Mouse (Mus musculus) CD4-positive, CD25-positive, alpha-beta regulatory T cell (primary cell): Measurements from ENCODE around the gene Rc3h2. TPM values are rescaled to one million over a fixed set of nuclear protein-coding genes. Genes with fewer than 3 reads are reported as not detected.

Experiments used
- polyA plus RNA-seq: library from polyadenylated mRNA; unstranded; fragments of 100-300 nt; shearing (Covaris generic); gene quantifications from one replicate; pipeline ENCODE4 v1.2.1, GENCODE M21; 2017

The Rc3h2 gene
- 38.5 TPM for polyA plus RNA-seq

DNA sequence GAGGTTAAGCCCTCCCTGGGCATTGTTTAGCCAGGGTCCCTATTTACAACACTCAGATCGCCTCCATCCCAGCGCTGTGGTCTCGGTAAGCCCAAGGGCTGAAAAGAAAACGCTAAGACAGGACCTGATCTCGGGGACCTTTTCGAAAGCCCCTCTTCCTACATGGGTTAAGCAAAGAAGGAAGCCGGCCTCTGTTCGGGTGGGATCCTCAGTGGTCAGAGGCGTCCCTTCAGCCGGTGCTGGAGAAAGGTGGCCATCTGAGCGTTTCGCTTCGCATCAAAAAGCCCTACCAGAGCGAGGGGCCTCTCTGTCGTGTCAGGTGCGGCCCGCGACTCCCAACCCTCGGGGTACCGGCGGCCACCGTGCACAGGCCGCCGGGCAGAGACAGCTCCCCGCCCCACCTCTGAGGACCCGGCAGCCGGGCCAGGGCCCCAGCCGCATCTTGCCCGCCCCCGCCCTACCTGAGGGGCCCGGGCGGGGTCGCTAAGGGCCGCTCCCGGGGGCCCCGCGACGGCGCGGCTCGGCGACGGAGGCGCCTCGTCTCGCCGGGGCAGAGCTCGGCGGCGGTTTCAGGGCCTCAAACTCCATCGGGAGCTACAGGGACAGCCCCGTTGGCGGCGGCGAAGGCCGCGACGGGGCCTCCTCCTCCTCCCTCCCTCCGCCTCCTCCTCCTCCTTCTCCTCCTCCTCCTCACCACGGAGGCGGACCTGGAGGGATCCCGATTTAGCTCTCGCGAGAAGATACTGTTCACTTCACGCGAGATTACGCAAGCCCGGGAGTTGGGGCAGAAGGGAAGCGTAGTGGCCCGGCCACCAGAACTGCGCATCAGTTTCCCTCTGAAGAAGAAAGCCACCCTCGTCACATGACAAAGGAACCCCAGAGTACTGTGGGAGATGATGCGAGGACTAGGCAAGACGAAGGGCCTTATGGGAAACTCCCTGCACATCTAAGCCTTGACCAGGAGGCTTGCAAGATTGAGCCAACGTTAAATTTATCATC, at the start of gene Rc3h2:
Gene Rc3h2 (minus strand): TSS at position 598 of the 999 bp plus-strand sequence.

DNA sequence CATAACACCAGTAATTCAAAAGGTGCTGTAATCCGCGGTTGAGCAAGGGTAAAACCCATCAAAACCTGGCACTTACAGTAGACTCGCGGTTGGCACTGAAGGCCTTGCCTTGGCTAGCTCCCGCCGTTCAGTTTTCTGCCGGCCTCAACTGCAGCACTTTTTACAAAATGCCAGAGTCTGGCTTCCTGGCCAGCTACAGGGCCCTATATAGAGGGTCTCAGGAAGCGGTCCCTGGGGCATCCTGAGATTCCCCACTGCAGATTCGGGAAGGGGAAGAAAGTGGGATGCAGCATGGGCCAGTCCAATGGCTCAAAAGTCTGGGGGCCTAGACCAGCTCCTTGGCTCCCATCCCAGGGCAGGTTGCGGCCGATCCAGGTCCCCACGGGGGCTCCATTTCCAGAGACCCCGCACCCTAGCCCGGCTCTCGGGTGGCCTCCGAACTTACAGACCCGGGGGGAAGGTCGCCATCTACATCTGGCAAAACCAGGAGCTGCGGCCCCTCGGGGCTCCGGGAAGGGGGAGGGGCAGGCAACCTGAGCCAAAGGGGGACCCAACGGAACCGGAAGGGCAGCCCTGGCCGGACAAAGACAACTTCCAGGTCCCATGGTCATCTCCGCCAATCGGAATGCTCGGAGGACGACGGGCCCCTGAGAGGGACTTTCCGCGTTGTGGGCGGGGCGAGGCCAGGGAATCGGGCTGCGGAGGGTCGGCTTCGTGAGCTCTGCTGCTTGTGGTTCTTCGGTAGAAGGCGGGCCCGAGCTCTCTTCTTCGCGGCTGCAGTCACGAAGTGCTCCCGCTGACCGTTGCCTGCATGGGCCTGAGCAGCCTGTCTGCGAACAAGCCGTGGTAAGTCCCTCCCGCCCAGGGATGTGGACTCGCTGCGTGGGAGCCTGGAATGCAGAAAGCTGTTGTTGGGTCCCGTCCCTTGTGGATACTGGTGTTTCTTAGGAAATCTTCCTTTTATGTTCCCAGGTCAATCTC, 20.2 kb upstream of the Rc3h2 start, which contains the start of the genes Zbtb26, Zbtb6 and Rabgap1:
Gene Zbtb26 (minus strand): TSS at position 525 of the 981 bp plus-strand sequence.
Gene Zbtb6 (minus strand): TSS at position 561 of the 981 bp plus-strand sequence.
Gene Rabgap1 (plus strand): TSS at position 669 of the 981 bp plus-strand sequence.

DNA sequence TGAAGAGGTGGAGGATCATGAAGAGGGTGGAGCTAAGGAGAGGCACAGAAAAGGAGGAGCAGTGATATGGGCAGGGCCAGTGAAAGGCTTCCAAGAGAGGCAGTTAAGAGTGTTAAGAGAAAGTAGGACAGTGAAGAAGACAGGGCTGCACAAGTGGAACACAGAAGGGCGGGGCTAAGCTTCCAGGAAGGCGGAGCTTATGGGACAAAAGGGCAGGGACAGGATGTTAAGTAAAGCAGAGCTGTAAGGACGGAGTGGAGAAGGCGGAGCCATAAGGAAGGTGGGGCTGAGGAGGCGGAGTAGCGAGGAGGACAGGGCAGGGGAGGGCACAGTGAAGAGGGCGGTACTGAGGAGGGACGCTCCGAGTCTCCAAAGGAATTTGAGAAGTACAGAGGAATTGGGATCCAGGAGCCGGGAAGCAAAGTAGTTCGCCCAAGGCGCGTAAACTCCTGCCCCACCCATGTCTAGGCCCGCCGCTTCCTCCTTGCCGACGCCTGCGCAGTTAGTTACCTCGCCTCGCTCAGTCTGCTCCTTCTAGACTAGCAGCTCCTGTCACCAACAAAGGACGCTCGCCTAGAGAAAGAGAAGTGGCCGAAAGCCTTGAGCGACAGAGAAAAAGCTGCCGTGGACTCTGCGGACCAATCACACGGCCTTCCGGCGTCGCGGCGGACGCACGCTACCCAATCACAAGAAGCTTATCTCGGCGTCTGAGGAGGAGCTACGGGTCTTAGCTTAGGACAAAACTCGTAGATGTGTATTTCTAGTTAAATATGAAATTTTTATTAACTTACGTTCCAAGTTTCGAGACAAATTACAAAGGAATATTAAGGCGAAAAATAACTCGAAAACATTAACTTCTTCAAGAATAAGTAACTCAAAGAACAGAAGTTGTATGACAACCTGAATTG, 63.8 kb downstream of the Rc3h2 start, which contains the start of gene Pdcl:
Gene Pdcl (minus strand): TSS at position 700 of the 908 bp plus-strand sequence.

DNA sequence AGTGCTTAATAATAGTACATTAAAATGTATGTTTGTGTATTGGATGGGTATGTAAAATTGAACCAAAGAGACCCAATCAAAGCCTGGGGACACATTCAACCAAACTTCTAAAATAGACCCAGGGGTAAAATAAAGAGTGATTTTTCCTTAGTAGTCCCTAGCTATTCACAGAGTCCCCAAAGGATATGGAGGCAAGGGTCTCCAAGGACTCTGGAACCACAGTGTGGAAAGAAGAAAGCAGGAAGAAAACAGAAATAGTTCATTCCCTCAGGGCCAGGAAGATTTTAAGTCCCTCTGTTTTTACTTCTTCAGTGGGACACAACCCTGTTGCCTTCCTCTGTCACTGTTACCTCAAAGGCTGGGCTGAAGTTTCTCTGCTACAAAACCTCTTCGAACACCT, 96.5 kb downstream of the Rc3h2 start, which contains the start of gene Olfr368:
Gene Olfr368 (plus strand): TSS at position 301 of the 400 bp plus-strand sequence.

Other genes with a start within 250 kb of the Rc3h2 start
- not detected for gene Olfr365, start 234.7 kb downstream of the Rc3h2 start, polyA plus RNA-seq
- gene Olfr366, start 211.3 kb downstream of the Rc3h2 start, polyA plus RNA-seq, result not detected
- not detected for gene Olfr368, start 96.4 kb downstream of the Rc3h2 start, polyA plus RNA-seq
- gene Pdcl, start 63.6 kb downstream of the Rc3h2 start, polyA plus RNA-seq, result 32.0 TPM
- gene Zbtb26, start 20.2 kb upstream of the Rc3h2 start, polyA plus RNA-seq, result 5.0 TPM
- gene Zbtb6, start 20.3 kb upstream of the Rc3h2 start, polyA plus RNA-seq, result 5.5 TPM
- gene Rabgap1, start 20.4 kb upstream of the Rc3h2 start, polyA plus RNA-seq, result 65.7 TPM
- 1.3 TPM for gene Gpr21, start 93.4 kb upstream of the Rc3h2 start, polyA plus RNA-seq